Mouse (Mus musculus) c-Kit-positive CD71-positive TER-119-negative erythroid progenitor cells, embryonic 14.5 days (primary cell): ENCODE measurements around the gene Cdk2.
"Not testable (repeated sequence)": the region's sequence is repeated elsewhere in the genome, so short reads cannot be mapped to it uniquely, and the experiment has no call there.

Experiments
- DNase-seq: peaks from one replicate; pipeline ENCODE4 v3.0.0-alpha.2; 2013; ENCODE audit warnings: low read depth

The Cdk2 gene

GRCm38 (mm10) chr10:128704491-128705316, at the start of gene Cdk2:
Gene Cdk2, minus strand, starts transcription at chr10:128705031.
- peak; percentile 83 for DNase-seq

DNA sequence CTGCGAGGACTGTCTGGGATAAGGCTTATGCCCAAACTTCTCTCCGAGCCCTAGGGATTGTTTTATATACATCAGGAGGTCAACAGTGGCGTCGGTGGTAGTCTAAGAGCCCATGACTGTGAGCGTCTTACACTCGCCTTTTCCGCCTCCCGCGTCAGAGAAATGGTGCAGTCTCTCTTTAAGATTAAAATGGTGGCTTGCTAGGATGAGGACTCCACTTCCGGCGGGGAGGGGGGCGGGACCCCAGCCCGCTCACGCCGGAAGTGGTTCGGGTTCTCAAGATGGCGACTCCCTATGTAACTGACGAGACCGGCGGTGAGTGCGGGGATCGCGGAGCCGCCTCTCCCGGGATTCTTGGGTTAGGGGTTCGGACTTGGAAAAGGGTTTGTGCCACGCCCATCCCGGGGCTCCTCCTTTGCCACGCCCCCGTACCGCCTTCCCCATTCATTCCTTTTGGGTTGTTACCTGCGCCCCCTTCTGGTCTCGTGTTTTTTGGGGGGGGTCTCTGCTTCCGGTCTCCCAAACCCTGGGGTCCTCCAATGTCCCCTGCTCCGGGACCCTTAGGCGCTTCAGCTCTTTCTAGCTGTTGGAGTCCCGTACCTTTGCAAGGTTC, 43.5 kb upstream of the Cdk2 start:
- peak; percentile 86 for DNase-seq

DNA sequence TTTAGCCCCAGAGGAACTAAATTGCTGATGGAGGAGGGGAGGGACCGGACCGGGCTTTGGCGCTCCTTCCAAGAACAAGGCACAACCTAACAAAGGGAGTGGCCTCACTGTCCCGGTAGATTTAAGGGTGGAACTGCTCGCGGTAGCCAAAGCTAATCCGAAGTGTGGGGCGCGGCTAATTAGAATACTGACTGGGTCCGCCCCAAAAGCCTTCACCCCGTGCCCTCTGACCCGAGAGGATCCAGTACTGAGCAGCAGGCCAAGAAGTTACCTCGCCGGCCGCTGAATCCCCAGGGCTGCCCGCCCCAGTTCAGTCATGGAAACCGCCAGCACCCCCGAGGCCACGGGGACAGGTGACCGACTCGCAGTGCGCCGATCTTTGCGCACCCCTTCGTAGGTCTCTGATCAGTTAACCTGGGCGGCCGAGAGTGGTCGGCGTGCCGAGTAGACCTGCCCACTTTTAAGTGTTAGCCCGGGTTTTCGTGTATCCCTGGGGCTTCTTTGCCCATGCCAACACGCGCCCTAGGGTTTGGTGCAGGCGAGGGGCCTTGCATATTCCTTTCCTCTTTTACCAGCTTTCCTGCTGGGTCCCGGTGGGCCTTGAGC, 42.9 kb upstream of the Cdk2 start, which contains the start of gene Pym1:
TSS of gene Pym1 (plus strand) at position 244 of the 606 bp plus-strand sequence.
- peak; percentile 85 for DNase-seq

- DNase-seq = no peak
These were observed 42.3 kb upstream of the Cdk2 start for GRCm38 (mm10) chr10:128746972-128747645.

DNA sequence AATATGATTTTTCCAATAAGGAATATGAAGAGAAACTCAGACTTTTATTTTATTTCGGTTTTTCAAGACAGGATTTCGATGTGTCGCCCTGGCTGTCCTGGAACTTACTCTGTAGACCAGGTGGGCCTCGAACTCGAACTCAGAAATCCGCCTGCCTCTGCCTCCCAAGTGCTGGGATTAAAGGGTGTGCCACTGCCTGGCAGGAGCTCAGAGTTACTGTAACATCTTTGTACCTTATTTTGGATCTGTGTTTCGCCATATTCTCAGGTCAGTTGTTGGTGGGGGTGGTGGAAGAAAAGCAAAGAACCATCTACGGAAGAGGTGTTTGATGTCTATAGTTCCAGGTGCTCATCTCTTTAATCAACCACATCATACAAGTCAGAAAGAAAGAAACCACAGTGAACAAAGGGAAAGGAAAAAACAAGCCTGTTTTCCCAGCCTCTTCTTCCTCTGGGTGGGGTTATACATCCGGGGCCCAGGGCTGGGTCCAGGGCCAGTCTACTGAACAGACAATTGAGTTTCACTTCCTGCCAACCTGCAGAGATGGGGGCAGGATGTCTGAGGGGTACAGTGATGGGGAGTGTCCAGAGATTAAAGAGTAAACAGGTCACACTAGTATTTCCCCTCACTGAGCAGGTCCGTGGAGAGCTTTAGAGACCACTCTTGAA, 41.2 kb upstream of the Cdk2 start:
- no peak for DNase-seq

GRCm38 (mm10) chr10:128744680-128745601, 40.1 kb upstream of the Cdk2 start, which contains the start of gene Dgka:
Gene Dgka, minus strand, starts transcription at chr10:128744855.
- DNase-seq = no peak

GRCm38 (mm10) chr10:128744211-128744610, 39.4 kb upstream of the Cdk2 start:
- no peak for DNase-seq

- DNase-seq = no peak
These were observed 39.0 kb upstream of the Cdk2 start for GRCm38 (mm10) chr10:128743791-128744191.

- no peak for DNase-seq
These were observed 38.4 kb upstream of the Cdk2 start for GRCm38 (mm10) chr10:128743235-128743634.

DNA sequence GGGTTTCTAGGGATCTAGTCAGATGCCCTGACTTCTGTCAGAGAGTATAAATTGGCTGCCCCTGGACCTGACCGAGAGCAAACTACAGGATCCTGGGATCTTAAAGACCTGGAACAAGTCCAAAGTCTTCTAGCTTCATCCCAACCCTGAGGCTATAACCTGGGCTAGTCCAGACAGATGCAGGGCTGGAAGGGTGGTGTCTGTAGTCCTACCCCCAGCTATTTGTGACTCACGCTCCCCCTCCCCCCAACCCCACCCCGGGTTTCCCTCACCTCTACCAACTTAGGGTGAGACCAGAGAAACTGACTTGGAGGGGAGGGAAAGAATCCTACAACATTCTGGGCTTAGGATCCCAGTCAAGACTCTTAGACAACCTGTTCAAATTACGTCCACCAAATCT, 37.8 kb upstream of the Cdk2 start:
- DNase-seq = no peak

DNA sequence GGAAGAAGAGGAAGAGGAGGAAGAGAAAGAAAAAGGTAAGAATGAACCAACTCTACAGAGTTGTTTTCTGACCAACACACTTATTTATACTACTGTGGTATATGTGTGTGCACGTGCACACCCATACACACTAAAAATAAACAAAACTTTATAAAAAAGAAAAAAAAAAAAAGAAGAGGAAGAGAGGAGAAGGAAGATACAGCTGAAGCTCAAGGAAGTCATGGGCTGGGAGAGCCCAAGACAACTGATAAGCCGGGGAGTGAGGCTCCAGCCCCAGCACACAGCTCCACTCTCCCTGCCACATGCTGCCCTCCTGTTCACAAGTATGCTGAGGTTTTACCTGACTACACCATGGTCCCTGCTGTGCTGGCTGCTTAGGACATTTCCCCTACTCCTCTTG, 35.5 kb upstream of the Cdk2 start:
- DNase-seq = no peak

DNA sequence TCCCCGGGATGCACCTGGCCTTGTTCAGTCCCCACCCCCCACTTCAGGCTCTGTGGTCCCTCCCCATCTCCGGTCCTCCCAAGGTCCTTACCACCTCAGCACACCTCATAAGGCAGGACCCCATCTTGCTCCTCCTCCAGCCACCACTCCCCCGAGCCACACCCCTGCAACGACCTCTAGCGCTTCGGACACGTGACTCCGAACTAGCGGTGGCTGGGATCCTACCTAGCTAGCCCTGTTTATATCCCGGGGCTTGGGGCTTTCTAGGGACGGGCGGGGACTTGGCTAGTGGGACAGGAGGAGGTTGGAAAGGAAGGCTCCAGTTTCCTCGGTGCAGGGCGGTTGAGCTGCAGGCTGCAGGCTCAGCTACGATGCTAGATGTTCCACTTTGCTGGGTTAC, 32.6 kb upstream of the Cdk2 start:
- no peak for DNase-seq

DNA sequence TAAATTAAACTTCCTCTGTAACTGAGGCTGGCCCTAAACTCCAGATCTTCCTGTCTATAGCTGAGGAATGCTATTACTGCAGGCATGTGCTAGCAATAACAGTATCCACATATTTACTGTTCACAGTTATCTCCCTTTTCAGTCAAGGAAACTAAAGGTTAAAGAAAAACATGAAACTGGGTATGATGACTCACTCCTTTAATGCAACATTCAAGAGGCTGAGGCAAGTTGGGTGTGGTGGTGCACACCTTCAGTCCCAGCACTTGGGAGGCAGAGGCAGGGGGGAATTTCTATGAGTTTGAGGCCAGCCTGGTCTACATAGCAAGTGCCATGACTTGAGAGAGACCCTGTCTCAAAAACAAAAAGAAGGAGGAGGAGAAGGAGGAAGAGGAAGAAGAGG, 27.2 kb upstream of the Cdk2 start:
- DNase-seq = no peak

DNA sequence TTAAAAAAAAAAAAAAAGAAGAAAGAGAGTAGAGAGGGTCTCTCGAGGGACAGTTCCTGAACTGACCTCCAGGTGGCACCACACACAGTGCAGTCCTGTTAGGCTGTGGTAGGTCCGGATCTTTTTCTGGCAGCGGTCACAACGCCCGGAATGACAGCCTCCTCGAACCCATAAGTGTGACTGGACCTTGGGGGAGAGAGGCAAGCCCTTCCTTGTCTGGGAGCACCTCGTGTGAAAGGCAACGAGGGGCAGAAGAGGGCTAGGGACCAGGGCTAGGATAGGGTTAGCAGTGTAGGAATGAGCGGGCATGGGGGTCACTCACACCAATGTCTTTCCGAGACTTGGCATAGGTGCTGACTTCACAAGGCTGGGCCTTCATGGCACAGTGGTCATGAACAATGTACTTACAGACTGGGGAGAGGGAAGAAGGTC, 26.2 kb upstream of the Cdk2 start:
- no peak for DNase-seq

DNA sequence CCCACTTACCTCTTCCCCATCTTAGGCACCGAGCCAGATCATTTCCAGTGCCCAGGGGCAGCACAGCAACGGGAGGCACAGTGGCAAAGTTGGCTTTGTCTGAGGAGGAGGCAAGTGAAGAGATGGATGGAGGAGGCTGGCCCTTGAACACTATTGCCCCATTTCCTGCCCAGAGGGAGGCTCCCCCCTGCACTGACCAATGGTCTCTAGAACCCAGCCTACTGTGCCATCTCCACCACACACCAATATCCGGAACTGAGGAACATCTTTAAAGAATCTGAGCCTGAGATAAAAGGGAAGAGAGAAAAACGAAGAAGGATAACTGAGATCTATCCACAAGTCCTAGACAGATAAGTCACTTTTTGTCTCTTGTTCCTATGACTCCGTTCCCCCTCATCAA, 23.2 kb upstream of the Cdk2 start:
- no peak for DNase-seq

DNA sequence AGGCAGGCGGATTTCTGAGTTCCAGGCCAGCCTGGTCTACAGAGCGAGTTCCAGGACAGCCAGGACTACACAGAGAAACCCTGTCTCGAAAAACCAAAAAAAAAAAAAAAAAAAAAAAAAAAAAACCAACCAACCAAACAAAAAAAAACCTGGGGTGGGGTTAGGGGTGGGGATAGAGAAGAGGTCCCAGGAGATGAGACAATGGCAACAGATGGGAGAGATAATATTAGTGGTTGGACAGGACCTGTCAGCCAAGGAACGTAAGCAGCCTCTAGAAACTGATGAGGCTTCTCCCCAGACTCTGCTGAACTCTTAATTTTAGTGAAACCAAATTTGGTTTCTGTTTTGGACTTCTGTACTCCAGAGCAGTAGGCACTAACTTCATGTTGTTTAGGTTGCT, 20.6 kb upstream of the Cdk2 start:
- not testable (repeated sequence) for DNase-seq

GRCm38 (mm10) chr10:128715559-128716537, 11.0 kb upstream of the Cdk2 start:
- DNase-seq = no peak

- not testable (repeated sequence) for DNase-seq
These were observed 6.5 kb upstream of the Cdk2 start for GRCm38 (mm10) chr10:128711318-128711717.

- DNase-seq = no peak
These were observed 474 bp upstream of the Cdk2 start for GRCm38 (mm10) chr10:128705317-128705693.

- DNase-seq = no peak
These were observed 936 bp downstream of the Cdk2 start, which contains the start of gene Pmel for GRCm38 (mm10) chr10:128703895-128704294. Gene Pmel, plus strand, starts transcription at chr10:128704195.
